Mouse (Mus musculus) heart, embryonic 13.5 days (tissue): ENCODE measurements around the gene Ifi27l2b. TPM values are rescaled to one million over a fixed set of nuclear protein-coding genes. Genes with fewer than 3 reads are reported as not detected.

Source experiments
- ATAC-seq: fragments of 200-750 bp; cut with Nextera tagmentation; 2 replicates; pipeline ENCODE4 v1.8.0; 2017; ENCODE audit warnings: moderate TSS enrichment; ENCODE audit not compliant: insufficient number of reproducible peaks, low FRiP score, low TSS enrichment; ENCODE audit errors: extremely low read depth
- H3K27ac ChIP-seq: fragments of 300-500 bp; sonication (generic); replicated peaks from 2 replicates; pipeline ENCODE4 v1.5.1; 2015; ENCODE audit warnings: moderate library complexity, mild to moderate bottlenecking, inconsistent platforms
- H3K27me3 ChIP-seq: fragments of 300-500 bp; sonication (generic); replicated peaks from 2 replicates; pipeline ENCODE4 v1.6.1; 2015; ENCODE audit warnings: mild to moderate bottlenecking, inconsistent platforms
- H3K36me3 ChIP-seq: fragments of 300-500 bp; sonication (generic); 2 replicates; pipeline ENCODE4 v1.6.1; 2015; ENCODE audit warnings: mild to moderate bottlenecking, inconsistent platforms
- H3K4me1 ChIP-seq: fragments of 300-500 bp; sonication (generic); 2 replicates; pipeline ENCODE4 v1.6.1; 2015; ENCODE audit warnings: inconsistent platforms
- H3K4me2 ChIP-seq: fragments of 300-500 bp; sonication (generic); 2 replicates; pipeline ENCODE4 v1.6.1; 2015; ENCODE audit warnings: inconsistent platforms, mild to moderate bottlenecking, moderate library complexity
- H3K4me3 ChIP-seq: fragments of 300-500 bp; sonication (generic); 2 replicates; pipeline ENCODE4 v1.5.1; 2015; ENCODE audit warnings: moderate library complexity, mild to moderate bottlenecking, inconsistent platforms
- H3K9ac ChIP-seq: fragments of 300-500 bp; sonication (generic); 2 replicates; pipeline ENCODE4 v1.6.1; 2015; ENCODE audit warnings: inconsistent platforms, mild to moderate bottlenecking, moderate library complexity
- H3K9me3 ChIP-seq: fragments of 300-500 bp; sonication (generic); 2 replicates; pipeline ENCODE4 v1.6.1; 2016; ENCODE audit warnings: inconsistent platforms
- WGBS: fragments of 180-500 bp; shearing (Covaris S2); methylation state at CpG from one replicate; pipeline ENCODE4 v1.1.7; 2015; ENCODE audit warnings: mixed read lengths; 5-methylcytosine and 5-hydroxymethylcytosine counted together
- polyA plus RNA-seq: library from polyadenylated mRNA; unstranded; fragments of >200 nt; fragmentation: Nextera tagmentation; extraction: Ambion mirVana; gene quantifications from 2 replicates; pipeline ENCODE4 v1.2.1, GENCODE M21; 2015

The Ifi27l2b gene
- polyA plus RNA-seq, 1 experiment from 2014 or later: not detected

DNA sequence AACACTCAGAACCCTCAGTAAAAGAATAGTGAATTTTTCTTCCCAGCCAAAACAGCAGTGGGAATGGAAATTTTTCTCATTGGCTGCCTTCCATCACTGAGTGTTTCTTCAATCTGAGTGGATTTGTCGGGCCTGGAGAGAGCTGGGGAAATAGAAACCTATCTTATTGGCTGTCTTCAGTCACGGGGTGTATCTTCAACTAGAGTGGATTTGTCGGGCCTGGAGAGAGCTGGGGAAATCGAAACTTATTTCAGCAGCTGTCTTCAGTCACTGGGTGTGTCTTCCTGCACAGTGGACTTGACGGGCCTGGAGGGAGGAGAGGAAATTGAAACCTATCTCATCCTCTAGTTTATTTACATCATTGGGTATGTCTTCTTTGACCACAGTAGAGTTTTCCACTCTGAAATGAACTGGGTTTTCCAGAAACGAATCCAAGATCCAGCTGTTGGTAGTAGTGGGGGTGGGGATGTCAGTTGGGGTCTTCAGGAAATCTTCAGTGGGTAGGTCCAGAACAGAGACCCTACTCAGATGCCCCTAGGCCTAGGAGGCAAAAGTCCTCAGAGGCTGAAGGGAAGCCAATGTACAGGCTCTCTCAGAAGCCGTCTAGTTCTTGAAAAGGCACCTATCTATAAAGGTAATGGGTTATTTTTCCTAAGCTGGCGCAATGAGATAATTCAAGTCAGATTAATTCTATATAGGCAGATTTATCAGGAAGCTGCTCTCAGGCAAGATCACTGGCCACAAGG is 22.9 kb downstream of the Ifi27l2b start, which contains the start of gene Ifi27:
TSS of gene Ifi27 (plus strand) at position 226 of the 746 bp plus-strand sequence.
- peak within 1 kb of the TSS; percentile 53 for H3K4me2 ChIP-seq
- WGBS: 46% methylated on average over 8 of the region's 8 CpGs
- H3K27ac ChIP-seq: peak within 1 kb of the TSS; percentile 36
- no peak for ATAC-seq
- no peak within 1 kb of the TSS for H3K9ac ChIP-seq
- peak within 1 kb of the TSS; percentile 38 for H3K4me3 ChIP-seq
- no peaks in the 10 kb centered on the region for H3K9me3 ChIP-seq
- H3K36me3 ChIP-seq: no peaks in the 10 kb centered on the region
- no peaks in the 10 kb centered on the region for H3K4me1 ChIP-seq
- no peaks in the 10 kb centered on the region for H3K27me3 ChIP-seq

DNA sequence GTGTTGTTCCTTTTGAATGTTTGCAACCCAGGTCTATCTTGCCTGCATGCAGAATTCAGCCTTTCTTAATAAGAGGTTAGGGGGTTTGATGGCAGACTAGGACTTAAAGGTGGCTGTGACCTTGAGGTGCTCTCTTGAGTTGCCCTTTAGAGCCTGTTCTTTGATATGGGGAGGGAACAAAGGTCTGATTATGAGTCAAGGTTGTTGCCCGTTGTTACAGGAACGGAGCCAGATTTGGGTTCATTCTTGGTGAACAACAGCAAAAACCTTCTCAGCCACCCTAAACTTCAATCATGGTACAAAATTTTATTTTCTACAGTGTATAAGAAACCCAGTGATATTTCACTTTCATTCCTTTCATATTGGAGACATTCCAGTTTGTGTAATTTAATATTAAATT is 23.6 kb downstream of the Ifi27l2b start:
- H3K4me2 ChIP-seq: no peak overlapping the region
- no peaks in the 10 kb centered on the region for H3K36me3 ChIP-seq
- no peak overlapping the region for H3K27ac ChIP-seq
- ATAC-seq: no peak
- H3K9ac ChIP-seq: no peak overlapping the region
- no peaks in the 10 kb centered on the region for H3K27me3 ChIP-seq
- no peaks in the 10 kb centered on the region for H3K9me3 ChIP-seq
- no peak overlapping the region for H3K4me3 ChIP-seq
- H3K4me1 ChIP-seq: no peaks in the 10 kb centered on the region
- WGBS: 74% methylated on average over 2 of the region's 2 CpGs

DNA sequence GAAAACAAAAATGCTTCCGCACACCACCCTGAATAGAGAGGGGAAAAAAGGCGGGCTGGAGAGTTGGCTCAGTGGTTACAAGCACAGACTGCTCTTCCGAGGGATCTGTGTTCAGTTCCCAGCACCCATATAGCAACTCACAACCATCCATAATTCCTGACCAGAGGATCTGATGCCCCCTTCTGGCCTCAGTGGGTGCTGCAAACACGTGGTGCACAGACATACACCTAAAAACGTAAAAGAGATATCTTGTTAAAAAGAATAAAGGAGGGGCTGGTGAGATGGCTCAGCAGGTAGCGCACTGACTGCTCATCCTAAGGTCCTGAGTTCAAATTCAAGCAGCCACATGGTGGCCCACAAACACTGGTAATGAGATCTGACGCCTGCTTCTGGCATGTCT is 30.3 kb downstream of the Ifi27l2b start:
- no peak overlapping the region for H3K4me2 ChIP-seq
- no peak for ATAC-seq
- 87% methylated on average over 7 of the region's 7 CpGs for WGBS
- H3K9me3 ChIP-seq: no peaks in the 10 kb centered on the region
- H3K27me3 ChIP-seq: no peaks in the 10 kb centered on the region
- H3K4me3 ChIP-seq: no peak overlapping the region
- H3K36me3 ChIP-seq: peaks cover 20% of the 10 kb centered on the region
- H3K4me1 ChIP-seq: peaks cover 31% of the 10 kb centered on the region
- H3K9ac ChIP-seq: no peak overlapping the region
- no peak overlapping the region for H3K27ac ChIP-seq

DNA sequence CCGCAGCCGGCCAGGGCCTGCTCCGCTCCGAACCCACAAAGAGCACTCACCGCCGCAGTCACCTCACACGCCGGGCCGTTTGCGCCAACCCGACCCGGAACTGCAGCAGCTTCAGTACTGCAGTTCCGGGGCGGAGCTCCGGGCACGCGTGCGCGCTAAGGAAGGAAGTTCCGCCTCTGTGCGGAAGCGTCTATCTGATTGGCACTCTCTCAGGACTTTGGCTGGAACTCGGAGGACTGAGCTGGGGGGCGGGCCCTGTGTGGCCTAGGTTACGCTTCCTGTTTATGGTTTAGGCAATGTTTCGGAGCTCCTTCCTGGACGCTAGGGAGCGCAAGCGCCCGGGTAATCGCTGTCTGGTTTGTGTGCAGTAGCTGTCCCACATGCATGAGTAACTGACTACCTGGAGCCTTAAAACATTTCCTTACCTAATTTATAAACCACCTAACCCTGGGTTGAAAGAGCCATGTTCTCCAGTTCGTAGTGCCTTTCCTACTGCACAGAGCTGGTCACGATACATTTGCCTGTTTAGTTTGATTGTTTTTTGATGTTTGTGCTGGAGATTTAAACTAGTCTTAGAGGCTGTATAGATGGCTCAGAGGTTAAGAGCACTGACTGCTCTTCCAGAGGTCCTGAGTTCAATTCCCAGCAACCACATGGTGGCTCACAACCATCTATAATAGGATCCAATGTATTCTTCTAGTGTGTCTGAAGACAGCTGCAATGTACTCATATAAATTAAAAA is 31.1 kb downstream of the Ifi27l2b start, which contains the start of gene Ddx24:
TSS of gene Ddx24 (minus strand) at position 102 of the 742 bp plus-strand sequence.
- H3K4me1 ChIP-seq: peaks cover 38% of the 10 kb centered on the region
- ATAC-seq: peak; percentile 99
- H3K27me3 ChIP-seq: no peaks in the 10 kb centered on the region
- WGBS: 2% methylated on average over 33 of the region's 33 CpGs
- no peaks in the 10 kb centered on the region for H3K9me3 ChIP-seq
- peak within 1 kb of the TSS; percentile 54; the same call in 1 of the 2 replicates for H3K27ac ChIP-seq
- peak within 1 kb of the TSS; percentile 98 for H3K4me3 ChIP-seq
- H3K36me3 ChIP-seq: peaks cover 25% of the 10 kb centered on the region
- peak within 1 kb of the TSS; percentile 96 for H3K9ac ChIP-seq
- peak within 1 kb of the TSS; percentile 97 for H3K4me2 ChIP-seq

DNA sequence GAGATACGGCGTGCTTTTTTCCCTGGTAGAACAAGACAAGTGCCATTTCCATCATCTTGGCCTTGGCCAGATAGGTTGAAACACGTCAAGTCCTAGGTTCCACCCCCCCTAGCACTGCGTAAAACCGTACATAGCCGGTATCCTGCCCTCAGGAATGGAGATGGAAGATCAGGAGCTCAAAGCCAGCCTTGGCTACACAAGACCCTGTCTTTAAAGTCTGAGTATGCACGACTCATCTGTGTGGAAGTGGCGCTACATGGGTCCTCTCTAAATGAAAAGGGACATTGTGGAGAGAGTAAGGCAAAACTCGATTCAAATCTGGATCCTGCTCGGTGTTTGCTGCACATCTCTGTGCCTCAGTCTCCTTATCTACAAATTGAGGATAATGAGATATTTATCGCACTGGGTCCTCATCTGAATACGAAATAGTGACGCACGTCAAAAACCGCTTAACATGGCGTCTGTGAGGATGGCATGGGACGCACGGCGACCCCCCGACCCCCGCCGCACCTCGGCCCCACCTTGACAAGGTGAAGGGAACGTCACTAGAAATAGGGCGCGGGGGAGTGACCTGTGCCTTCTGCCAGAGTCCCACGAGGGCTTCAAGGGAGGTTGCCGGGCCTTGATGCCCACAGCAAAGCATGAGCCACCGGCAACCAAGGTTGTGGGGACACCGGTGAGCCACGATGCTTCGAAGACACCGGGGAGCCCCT is 31.9 kb downstream of the Ifi27l2b start:
- ATAC-seq: no peak; the same call in 1 of the 2 replicates
- H3K4me1 ChIP-seq: peaks cover 38% of the 10 kb centered on the region
- peak overlapping the region; percentile 96 for H3K9ac ChIP-seq
- H3K36me3 ChIP-seq: peaks cover 25% of the 10 kb centered on the region
- H3K9me3 ChIP-seq: no peaks in the 10 kb centered on the region
- H3K27me3 ChIP-seq: no peaks in the 10 kb centered on the region
- WGBS: 8% methylated on average over 33 of the region's 33 CpGs
- peak overlapping the region; percentile 97 for H3K4me2 ChIP-seq
- peak overlapping the region; percentile 54; the same call in 1 of the 2 replicates for H3K27ac ChIP-seq
- peak overlapping the region; percentile 98 for H3K4me3 ChIP-seq

DNA sequence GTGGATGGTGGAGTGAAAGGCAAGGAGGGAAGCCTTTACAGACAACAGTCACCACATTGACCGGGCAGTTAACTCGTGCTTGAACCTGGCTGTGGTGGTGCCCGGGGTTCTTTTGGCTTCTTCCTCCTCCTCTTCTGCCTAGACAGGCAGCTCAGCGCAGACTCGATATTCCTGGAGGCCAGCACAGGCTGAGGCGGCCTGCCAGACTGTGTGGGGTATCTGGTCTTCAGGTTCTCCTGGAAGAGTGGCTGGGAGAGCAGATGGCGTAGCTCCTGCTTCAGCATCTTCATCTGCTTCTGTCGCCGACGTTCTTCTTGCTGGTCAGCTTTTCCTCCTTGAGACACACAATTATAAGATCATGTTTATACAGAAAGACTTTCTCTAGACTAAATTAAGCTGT is 48.9 kb downstream of the Ifi27l2b start:
- WGBS: 86% methylated on average over 10 of the region's 10 CpGs
- no peaks in the 10 kb centered on the region for H3K27me3 ChIP-seq
- H3K27ac ChIP-seq: no peak overlapping the region
- no peak overlapping the region for H3K4me2 ChIP-seq
- H3K9me3 ChIP-seq: no peaks in the 10 kb centered on the region
- H3K9ac ChIP-seq: no peak overlapping the region
- no peak overlapping the region for H3K4me3 ChIP-seq
- H3K4me1 ChIP-seq: no peaks in the 10 kb centered on the region
- peaks cover 99% of the 10 kb centered on the region for H3K36me3 ChIP-seq
- ATAC-seq: no peak

DNA sequence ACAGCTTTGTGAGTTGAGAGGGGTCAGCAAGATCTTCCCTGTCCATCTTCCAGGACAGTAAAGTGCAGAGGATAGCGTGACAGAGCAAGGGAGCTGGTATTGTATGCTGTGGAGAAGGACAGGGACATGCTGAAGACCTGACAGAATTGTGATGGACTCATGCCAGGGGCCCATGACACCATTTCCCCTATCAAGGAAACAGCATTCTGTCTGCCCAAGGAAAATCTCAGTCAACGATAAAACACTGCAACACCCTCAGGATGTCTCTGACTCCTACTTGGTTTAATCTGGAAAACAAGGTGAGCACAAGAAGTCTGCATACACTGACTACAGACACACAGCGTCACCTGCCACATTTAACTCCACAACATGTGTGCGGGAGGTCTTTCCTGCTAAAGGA is 49.3 kb downstream of the Ifi27l2b start, which contains the start of gene 9330161L09Rik:
TSS of gene 9330161L09Rik (minus strand) at position 101 of the 400 bp plus-strand sequence.
- H3K27me3 ChIP-seq: no peaks in the 10 kb centered on the region
- H3K36me3 ChIP-seq: peaks cover 99% of the 10 kb centered on the region
- no peak within 1 kb of the TSS for H3K4me3 ChIP-seq
- no peaks in the 10 kb centered on the region for H3K4me1 ChIP-seq
- no peaks in the 10 kb centered on the region for H3K9me3 ChIP-seq
- H3K9ac ChIP-seq: 0 out of 2 replicates have a peak within 1 kb of the TSS, but pooled peaks have one; percentile 7
- 86% methylated on average over 4 of the region's 4 CpGs for WGBS
- H3K27ac ChIP-seq: no peak within 1 kb of the TSS
- no peak within 1 kb of the TSS for H3K4me2 ChIP-seq
- no peak for ATAC-seq

DNA sequence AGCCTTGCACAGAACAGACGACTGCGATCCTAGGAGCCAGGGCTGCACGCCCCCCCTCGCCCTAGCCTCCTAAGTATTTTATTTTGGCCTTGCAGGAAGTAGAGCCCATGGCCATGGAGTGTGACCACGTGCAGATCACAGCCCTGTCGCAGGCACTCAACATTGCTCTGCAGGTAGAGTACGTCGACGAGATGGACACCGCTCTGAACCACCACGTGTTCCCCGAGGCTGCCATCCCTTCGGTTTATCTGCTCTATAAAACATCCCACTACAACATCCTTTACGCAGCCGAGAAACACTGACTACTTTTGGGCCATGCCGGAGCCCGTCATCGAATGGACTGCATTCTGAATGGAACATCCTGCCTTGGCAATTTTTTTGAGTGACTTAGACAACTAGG is 52.9 kb downstream of the Ifi27l2b start:
- Histone ChIP-seq H3K36me3 (peaks cover 88% of the 10 kb centered on the region), H3K27me3 (no peaks in the 10 kb centered on the region), H3K9ac (no peak overlapping the region), H3K9me3 (no peaks in the 10 kb centered on the region), H3K27ac (no peak overlapping the region), H3K4me1 (no peaks in the 10 kb centered on the region), H3K4me3 (no peak overlapping the region), H3K4me2 (no peak overlapping the region)
- WGBS: 82% methylated on average over 18 of the region's 18 CpGs
- ATAC-seq: no peak

Other genes starting within 250 kb of the Ifi27l2b start
- gene Prima1, start 215.1 kb downstream of the Ifi27l2b start, polyA plus RNA-seq: 0.19 TPM in 1 of 2 replicates, not detected in the other
- gene Fam181a, start 146.2 kb downstream of the Ifi27l2b start, polyA plus RNA-seq: not detected in 2 replicates
- 164 and 183 TPM in 2 replicates for gene Asb2, start 101.2 kb downstream of the Ifi27l2b start, polyA plus RNA-seq
- gene Otub2, start 68.5 kb downstream of the Ifi27l2b start, polyA plus RNA-seq: 13.8 and 15.8 TPM in 2 replicates
- gene 9330161L09Rik, start 49.4 kb downstream of the Ifi27l2b start, polyA plus RNA-seq: 0.39 and 0.60 TPM in 2 replicates
- gene Ddx24, start 31.4 kb downstream of the Ifi27l2b start, polyA plus RNA-seq: 77.4 and 78.3 TPM in 2 replicates
- gene Ifi27, start 23.0 kb downstream of the Ifi27l2b start, polyA plus RNA-seq: 32.9 and 33.9 TPM in 2 replicates
- gene Ifi27l2a, start 13.5 kb downstream of the Ifi27l2b start, polyA plus RNA-seq: 10.6 and 11.5 TPM in 2 replicates
- 0.19 and 0.31 TPM in 2 replicates for gene Ppp4r4, start 75.1 kb upstream of the Ifi27l2b start, polyA plus RNA-seq
- gene Serpina10, start 174.2 kb upstream of the Ifi27l2b start, polyA plus RNA-seq: 0.16 and 1.0 TPM in 2 replicates
- gene Serpina6, start 200.0 kb upstream of the Ifi27l2b start, polyA plus RNA-seq: 4.5 and 45.8 TPM in 2 replicates
- gene Serpina16, start 218.9 kb upstream of the Ifi27l2b start, polyA plus RNA-seq: 0.15 TPM in 1 of 2 replicates, not detected in the other
- gene Serpina1f, start 238.3 kb upstream of the Ifi27l2b start, polyA plus RNA-seq: not detected in 2 replicates